Mouse (Mus musculus) MEL (cell line): ENCODE measurements at regions not wholly inside any gene's neighbourhood (a gene's known extent, or its start where the extent isn't known, plus 50 kb on each side); places are given as distances from the start of the nearest gene placed in this dataset.

Experiments
- BHLHE40 ChIP-seq: IDR thresholded peaks from 2 replicates; pipeline ENCODE4 v1.6.1; 2012; ENCODE audit warnings: low read depth, mild to moderate bottlenecking, inconsistent platforms, low read length, improper control_type of control experiment, borderline replicate concordance
- CTCF ChIP-seq, 3 experiments: IDR thresholded peaks in 2 of 3; conservative IDR thresholded peaks in 1 of 3; 2 replicates each; pipeline ENCODE4 v1.5.1; 2011 to 2012; ENCODE audit warnings: low read length in 3 of 3, low read depth in 2 of 3, mild to moderate bottlenecking in 2 of 3, improper control_type of control experiment in 1 of 3, inconsistent platforms in 1 of 3, mixed read lengths in 1 of 3, moderate library complexity in 1 of 3; ENCODE audit not compliant: control insufficient read depth in 1 of 3, insufficient read depth in 1 of 3, poor library complexity in 1 of 3, severe bottlenecking in 1 of 3
- GATA1 ChIP-seq: IDR thresholded peaks from 2 replicates; pipeline ENCODE4 v1.6.1; 2011; ENCODE audit warnings: low read depth, low read length, improper control_type of control experiment
- POLR2A ChIP-seq, 2 experiments: IDR thresholded peaks; 2 replicates each; pipeline ENCODE4 v1.6.1; 2011 to 2012; ENCODE audit warnings: low read length in 2 of 2, mild to moderate bottlenecking in 2 of 2, control low read depth in 1 of 2, improper control_type of control experiment in 1 of 2, low read depth in 1 of 2, moderate library complexity in 1 of 2; ENCODE audit not compliant: control insufficient read depth in 1 of 2, insufficient read depth in 1 of 2, poor library complexity in 1 of 2
- RAD21 ChIP-seq: IDR thresholded peaks from 2 replicates; pipeline ENCODE4 v1.6.1; 2011; ENCODE audit warnings: mild to moderate bottlenecking, low read depth, low read length, improper control_type of control experiment
- SMC3 ChIP-seq: IDR thresholded peaks from 2 replicates; pipeline ENCODE4 v1.6.1; 2011; ENCODE audit warnings: low read depth, low read length, improper control_type of control experiment
- TAL1 ChIP-seq: IDR thresholded peaks from 2 replicates; pipeline ENCODE4 v1.6.1; 2012; ENCODE audit warnings: mild to moderate bottlenecking, inconsistent platforms, low read length, moderate library complexity, mixed read lengths
- USF2 ChIP-seq, 2 experiments: IDR thresholded peaks; 2 replicates each; pipeline ENCODE4 v1.6.1; 2011 to 2012; ENCODE audit warnings: improper control_type of control experiment in 2 of 2, low read length in 2 of 2, borderline replicate concordance in 1 of 2, inconsistent platforms in 1 of 2, low read depth in 1 of 2, mild to moderate bottlenecking in 1 of 2; ENCODE audit not compliant: insufficient read depth in 1 of 2
- ZC3H11A ChIP-seq: IDR thresholded peaks from 2 replicates; pipeline ENCODE4 v1.6.1; 2012; ENCODE audit warnings: low read depth, mild to moderate bottlenecking, inconsistent platforms, low read length, improper control_type of control experiment

DNA sequence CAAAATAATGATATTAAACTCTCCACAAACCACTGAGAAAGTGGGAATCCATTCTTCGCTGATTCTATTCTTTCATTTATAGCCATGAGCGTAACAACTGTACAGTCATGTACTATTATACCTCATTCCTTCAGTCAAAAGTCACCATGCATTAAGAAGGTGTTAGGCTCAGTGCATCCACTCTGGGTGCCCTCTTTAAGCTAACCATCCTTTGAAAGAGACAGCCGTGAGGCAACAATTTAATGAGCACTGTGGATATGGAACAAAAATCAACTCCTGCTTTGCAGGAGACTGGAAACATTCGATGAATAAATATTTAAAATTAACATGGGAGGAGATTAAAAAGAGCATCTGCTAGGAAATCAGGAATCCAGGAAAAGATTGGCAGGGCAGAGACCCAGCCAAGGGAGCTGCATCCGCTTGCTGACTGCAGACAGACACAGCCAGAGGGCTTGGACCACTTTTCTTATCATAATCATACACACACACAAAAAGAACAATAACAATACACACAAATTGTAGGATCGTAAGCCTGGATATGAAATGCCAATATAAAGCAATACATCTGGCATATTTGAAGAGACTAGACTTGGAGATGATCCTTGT lies 309.2 kb upstream of the Negr1 start:
- TF ChIP-seq ZC3H11A (no peak), CTCF (IDR thresholded peaks at IDR 0.05 in 2 of 3, conservative IDR thresholded peaks at IDR 0.05 in 1 of 3; ENCODE audit: control insufficient read depth in 1 of 3, insufficient read depth in 1 of 3, low read depth in 2 of 3, low read length in 3 of 3, poor library complexity in 1 of 3, severe bottlenecking in 1 of 3) (no peak), POLR2A (IDR thresholded peaks at IDR 0.05; ENCODE audit: control insufficient read depth in 1 of 2, insufficient read depth in 1 of 2, low read depth in 1 of 2, low read length in 2 of 2, poor library complexity in 1 of 2) (no peak), SMC3 (no peak), USF2 (IDR thresholded peaks at IDR 0.05; ENCODE audit: borderline replicate concordance in 1 of 2, insufficient read depth in 1 of 2, low read depth in 1 of 2, low read length in 2 of 2) (no peak), BHLHE40 (no peak), TAL1 (no peak), RAD21 (no peak), GATA1 (no peak)
